Mouse (Mus musculus): ENCODE data around the gene Esrrg.

GRCm38 (mm10) chr1:188186440-188187117 lies 578.0 kb downstream of the Esrrg start:
- no peak for TF ChIP-seq POLR2A (IDR thresholded peaks at IDR 0.05; ENCODE audit: extremely low read depth, insufficient read depth, low read length)
- TF ChIP-seq CTCF (IDR thresholded peaks at IDR 0.05; ENCODE audit: low read depth, low read length): no peak

All from liver, adult 2 months (tissue).